Mouse (Mus musculus) embryo, embryonic 9.5 days (tissue): ENCODE data around the gene Ficd.
A peak's percentile ranks its signal among the peaks of the same experiment; 100 is the strongest.
"Not testable (repeated sequence)": the region's sequence is repeated elsewhere in the genome, so short reads cannot be mapped to it uniquely, and the experiment has no call there.

Source experiments
- DNase-seq: peaks from one replicate; pipeline ENCODE4 v3.0.0-alpha.2; 2017; ENCODE audit errors: extremely low spot score

The Ficd gene

DNA sequence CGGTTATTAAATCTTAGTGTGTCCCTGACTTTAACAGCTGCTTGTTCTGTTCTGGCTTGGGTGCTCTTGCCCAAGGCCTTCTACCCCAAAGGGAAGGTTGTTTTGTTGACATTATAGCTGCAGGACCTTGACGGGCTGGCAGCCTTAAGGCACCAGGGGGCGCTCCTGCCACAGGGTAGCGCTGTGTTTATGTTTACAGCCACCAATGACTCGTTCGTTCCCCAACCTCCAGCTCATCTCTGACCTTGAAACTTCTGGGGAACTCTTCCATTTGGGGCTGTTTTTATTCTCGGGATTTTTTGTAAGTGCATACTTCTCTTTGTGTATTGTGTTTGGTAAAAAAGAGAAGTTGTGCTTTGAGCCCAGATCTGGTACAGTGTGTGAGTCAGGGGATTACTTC lies 38.1 kb downstream of the Ficd start:
- peak; percentile 86 for DNase-seq

DNA sequence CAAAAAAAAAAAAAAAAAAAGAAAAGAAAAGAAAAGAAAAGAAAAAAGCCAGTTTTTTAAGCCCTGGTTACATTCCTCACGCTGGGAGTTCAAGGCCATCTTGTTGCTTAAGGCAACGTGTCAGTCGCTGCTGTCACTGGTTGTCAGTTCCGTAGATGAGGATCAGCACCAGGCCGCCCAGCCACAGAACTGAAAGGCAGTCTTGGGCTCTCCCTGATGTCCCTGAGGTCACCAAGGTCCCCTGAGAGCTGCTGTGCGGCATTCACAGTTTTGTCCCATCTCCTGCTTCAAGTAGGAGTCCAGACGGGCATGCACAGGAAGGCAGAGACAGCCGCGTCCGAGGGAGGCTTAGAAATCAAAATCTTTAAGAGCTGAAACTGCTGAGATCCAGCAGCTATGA lies 40.0 kb downstream of the Ficd start:
- DNase-seq: no peak

DNA sequence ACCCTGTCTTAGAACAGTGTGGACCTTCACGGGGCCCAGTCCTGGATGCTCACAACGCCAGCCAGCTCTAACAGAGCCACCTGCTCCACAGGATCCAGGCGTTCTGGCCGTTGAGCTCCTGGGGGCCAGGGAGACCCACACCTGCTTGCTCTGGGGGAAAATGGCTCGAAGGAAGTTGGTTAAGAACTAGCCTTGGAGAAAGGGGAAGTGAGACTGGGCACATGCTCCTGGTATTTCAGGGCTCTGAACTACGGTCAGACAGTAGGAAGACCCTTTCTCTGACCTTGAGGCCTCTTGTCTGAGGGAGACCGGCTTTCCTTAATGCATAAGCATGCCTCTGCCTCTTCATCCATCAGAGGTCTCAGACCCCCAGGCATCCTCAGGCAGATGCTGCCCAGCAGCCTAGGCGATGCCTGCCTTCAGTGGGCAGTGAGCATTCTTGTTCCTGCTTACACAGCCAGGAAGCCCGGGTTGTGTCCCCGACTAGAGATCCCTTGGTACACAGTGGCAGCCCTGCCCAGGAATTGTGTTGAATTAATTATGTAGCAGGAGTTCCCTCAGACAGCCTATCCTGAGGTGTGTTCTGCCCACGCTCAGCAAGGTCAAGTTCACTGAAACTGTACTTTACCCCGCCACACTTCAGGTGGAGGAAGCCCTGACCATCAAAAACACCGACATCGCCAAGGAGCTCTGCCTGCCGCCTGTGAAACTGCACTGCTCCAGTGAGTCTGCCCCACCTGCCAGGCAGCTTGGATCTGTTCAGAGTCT lies 40.7 kb downstream of the Ficd start:
- DNase-seq: no peak

DNA sequence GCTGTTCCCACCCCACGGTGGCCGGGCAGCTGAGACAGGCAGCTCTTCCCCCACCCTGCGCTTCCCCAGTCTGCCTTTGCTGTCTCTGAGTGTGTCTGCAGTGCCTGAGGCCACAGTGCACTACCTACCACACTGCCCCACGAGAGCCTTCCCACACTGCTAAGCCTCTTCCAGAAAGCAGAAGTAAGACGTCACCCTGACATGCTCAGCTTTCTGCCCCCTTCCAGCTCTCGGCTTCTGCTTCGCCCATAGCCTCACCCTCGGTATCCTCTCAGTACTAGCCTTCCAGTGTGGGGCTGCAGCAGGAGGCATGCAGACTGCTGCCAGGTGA lies 41.3 kb downstream of the Ficd start:
- no peak for DNase-seq

DNA sequence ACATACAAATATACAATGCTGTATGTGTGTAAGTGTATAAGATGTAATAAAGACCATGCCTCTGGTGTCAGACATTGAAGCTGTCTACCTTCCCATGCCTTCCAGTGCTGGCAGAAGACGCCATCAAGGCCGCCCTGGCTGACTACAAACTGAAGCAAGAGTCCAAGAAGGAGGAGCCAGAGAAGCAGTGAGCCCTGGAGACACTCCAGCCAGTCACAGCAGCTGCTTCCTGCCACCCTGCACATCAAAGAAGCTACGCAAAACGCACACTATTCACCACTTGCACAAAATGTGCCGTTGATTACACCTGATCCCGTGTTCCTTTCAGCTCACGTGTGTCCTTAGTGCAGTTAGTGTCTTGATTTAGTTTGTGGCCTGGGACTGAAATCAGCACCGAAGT lies 42.1 kb downstream of the Ficd start:
- not testable (repeated sequence) for DNase-seq

DNA sequence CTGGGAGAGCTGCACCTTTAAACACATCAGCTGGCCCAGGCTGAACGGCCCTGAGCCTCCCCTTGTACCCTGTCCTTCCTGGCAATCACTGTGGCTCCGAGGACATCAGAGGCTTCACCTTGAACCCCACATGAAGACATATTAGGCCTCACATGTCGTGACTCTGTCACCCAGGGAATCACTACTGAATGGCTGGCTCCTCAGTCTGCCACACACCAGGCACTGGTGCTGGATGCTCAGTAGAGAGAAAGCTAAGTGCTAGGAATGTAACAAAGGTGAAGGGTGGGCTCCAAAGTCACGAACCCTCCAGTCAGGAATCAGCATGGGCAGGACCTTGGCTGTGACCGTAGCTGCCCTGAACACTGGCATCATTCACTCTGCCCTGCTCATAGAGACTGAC lies 44.0 kb downstream of the Ficd start:
- no peak for DNase-seq

DNA sequence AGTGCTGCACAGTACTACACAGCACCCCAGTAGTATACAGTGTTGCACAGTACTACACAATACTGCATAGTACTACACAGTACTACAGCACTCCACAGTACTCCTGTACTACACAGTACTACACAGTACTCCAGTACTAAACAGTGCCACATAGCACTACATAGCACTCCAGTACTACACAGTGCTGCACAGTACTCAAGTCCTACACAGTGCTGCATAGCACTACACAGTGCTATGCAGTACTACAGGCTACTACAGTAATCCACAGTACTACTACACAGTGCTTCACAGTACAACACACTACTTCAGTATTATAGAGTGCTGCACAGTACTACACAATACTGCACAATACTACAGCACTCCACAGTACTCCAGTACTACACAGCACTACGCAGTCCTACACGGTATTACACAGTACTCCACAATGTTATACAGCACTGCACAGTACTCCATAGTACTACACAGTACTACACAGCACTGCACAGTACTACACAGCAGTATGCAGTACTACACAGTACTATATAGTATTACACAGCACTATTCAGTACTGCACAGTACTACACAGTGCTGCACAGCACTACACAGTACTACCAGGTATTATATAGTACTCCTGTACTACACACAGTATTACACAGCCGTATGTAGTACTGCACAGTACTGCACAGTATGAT lies 44.6 kb downstream of the Ficd start:
- no peak for DNase-seq

DNA sequence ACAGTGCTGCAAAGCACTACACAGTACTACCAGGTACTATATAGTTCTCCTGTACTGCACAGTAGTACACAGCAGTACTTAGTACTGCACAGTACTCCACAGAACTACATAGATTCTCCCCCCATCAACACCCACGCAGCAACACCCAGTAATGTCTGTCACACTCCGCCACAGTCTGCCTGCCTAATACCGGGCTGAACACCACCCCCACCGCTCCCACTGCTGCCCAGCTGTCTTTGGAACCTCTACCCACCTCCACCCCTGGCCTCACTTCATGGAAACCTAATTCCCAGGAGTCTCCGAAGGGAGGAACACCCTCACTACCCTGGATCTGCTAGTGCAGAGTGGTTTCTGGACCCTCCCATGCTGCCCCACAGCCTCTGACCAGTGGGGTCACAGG lies 45.2 kb downstream of the Ficd start:
- no peak for DNase-seq

DNA sequence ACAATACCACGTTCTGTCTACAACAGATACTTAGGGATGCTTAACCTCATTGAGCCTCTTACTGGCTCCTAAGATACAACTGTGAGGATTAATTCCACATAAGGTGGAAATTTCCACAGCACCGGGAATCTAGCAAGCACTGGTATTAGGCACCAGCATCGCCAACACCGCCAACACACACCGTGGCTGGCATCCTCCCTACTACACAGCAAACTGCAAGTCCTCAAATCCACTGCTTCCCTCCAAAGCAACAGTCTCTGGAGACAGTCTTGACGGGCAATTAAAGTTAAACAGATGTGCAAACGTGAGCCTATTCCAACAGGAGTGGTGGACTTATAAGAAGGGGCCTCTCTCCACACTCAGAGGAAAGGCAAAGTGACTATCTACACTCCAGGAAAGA lies 45.7 kb downstream of the Ficd start:
- no peak for DNase-seq

DNA sequence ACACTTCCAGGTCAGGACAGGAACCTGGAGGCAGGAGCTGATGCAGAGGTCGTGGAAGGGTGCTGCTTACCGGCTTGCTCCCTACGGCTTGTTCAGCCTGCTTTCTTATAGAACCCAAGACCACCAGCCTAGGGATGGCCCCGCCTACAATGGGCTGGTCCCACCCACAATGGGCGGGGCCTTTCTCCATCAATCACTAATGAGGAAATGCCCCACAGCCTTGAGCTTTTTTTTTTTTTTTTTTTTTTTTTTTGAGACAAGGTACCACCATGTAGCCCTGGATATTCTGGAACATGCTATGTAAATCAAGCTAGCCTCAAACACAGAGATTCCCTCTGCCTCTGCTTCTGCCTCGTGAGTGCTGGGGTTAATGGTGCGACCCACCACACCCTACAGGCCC lies 46.3 kb downstream of the Ficd start:
- no peak for DNase-seq

DNA sequence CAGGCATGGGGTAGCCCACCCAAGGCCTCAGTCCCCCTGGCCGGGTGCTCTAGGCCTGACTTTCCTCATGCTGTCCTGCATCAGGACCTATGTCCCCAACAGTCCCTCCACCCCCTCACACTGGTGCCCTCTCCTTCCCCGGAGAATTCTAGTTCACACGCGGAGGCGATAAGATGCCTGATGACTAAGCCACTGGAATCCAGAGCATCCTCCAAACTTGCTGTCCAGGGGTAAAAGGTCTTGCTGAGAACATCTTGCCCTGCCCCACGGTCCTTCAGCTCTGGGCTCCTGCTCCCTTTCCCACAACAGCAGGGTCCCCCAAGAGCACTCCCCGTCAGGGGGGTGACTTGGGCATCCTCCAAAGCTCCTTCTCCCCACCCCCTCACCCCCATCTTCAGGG lies 47.0 kb downstream of the Ficd start:
- DNase-seq: no peak

DNA sequence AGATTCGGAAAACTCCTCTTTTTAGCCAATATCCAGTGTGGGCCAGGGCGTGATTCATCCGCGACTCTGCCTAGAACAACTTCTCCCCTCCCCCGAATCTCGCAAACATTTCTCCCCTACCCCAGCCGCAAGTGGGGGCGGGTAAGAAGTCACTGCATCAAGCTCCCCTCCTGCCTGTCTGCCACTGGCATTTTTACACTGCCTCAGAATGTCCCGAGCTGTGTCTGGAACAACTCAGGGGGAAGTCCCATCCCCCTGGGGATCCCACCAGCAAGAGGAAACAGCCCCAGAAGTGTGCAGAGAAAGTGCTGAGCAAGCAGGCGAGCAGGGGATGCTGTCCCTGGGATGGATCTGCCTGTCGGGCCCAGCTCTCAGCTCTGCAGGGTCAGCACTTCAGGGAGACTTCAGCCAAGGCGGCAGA lies 48.0 kb downstream of the Ficd start:
- DNase-seq: peak; percentile 57

DNA sequence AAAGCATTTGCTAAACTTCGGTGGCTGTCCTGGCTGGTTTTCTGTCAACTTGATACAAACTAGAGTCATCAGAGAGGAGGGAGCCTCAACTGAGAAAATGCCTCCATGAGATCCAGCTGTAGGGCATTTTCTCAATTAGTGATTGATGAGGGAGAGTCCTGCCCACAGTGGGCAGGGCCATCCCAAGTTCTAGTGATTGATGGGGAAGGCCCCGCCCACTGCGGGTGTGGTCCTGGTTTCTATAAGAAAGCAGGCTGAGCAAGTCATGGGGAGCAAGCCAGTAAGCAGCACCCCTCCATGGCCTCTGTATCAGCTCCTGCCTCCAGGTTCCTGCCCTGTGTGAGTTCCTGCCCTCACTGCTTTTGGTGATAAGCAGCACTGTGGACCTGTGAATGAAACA lies 48.5 kb downstream of the Ficd start:
- DNase-seq: not testable (repeated sequence)

DNA sequence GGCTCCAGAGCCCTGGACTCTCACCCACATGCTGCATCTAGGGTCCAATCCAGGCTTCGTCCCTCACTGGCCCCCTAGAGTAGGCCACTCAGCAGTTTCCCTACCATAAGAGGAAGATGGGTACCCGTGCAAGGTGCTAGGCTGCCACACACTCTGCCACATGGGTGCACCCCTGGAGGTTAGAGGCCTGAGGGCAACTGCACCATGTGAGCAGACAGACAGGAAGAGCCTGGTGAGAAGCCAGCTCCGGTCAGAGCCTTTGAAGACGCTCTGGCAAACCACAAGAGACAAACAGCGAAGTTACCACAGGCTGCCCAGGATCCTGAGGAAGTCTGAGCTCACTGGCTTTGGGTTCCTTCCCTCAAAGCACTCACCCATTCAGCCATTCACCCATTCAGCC lies 51.4 kb downstream of the Ficd start:
- no peak for DNase-seq

DNA sequence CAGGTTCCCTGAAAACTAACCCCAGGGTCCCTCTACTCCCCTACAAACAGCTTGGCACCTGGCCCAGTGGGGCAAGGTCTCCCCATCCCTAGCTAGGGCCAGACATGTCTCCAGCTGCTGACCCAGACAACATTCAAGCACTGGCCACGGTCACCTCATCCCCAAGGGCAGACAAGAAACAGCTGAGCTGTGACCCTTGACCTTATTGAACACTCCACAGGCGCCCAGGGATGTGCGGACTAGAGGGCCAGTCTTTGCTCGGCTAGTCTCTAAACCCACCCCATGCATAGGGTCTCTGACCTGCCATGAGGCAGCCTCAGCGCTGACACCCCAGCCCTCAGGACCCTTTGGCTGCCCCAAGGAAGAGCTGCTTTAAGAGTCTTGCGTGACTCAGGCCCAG lies 53.0 kb downstream of the Ficd start:
- peak; percentile 42 for DNase-seq

DNA sequence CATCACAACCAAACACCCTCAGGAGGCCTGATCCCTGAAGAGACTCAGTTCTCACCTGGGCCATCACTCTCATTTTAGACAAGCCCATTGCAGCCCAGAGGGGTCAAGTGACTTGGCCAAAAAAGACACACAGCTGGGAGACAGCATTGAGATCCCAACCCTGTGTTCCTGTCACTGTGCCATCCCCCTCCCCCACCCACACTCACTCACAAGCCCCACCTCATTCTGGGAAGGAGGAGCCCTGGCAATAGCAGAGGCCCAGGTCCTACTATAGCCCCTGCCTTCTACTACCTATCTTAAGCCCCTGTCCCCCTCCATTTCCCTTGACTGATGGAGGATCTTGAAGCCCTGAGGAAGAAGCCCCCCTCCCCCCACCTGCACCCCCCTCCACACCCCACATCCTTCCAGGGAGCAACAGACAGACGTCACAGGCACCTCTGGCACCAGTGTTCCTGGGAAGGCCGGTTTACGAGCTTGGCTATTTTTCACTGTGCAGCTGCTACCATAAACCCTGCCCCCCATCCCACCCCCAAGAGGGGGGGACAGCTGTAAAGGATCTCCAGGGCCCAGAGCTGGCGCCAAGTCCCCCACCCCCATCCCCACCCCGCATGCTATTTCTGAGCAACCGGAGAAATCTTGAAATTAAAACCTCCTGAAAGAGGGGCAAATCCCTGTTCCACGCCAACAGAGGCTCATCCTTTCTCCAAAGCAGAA lies 53.6 kb downstream of the Ficd start:
- DNase-seq: no peak
